Mouse (Mus musculus) stomach, embryonic 16.5 days (tissue): ENCODE measurements at regions not wholly inside any gene's neighbourhood (a gene's known extent, or its start where the extent isn't known, plus 50 kb on each side); places are given as distances from the start of the nearest gene placed in this dataset.

Experiments
- ATAC-seq: fragments of 200-750 bp; cut with Nextera tagmentation; 2 replicates; pipeline ENCODE4 v1.8.0; 2017; ENCODE audit warnings: moderate number of reproducible peaks, moderate TSS enrichment; ENCODE audit not compliant: insufficient read depth, low FRiP score
- H3K27ac ChIP-seq: fragments of 300-500 bp; sonication (generic); 2 replicates; pipeline ENCODE4 v1.5.1; 2014; ENCODE audit warnings: low read length
- H3K27me3 ChIP-seq: fragments of 300-500 bp; sonication (generic); 2 replicates; pipeline ENCODE4 v1.6.1; 2014; ENCODE audit warnings: low read length, control low read depth, mixed read lengths; ENCODE audit not compliant: control insufficient read depth, insufficient read depth
- H3K36me3 ChIP-seq: fragments of 300-500 bp; sonication (generic); 2 replicates; pipeline ENCODE4 v1.6.1; 2014; ENCODE audit warnings: low read length; ENCODE audit not compliant: control insufficient read depth, insufficient read depth
- H3K4me1 ChIP-seq: fragments of 300-500 bp; sonication (generic); 2 replicates; pipeline ENCODE4 v1.6.1; 2014; ENCODE audit warnings: low read length, control low read depth, mixed read lengths; ENCODE audit not compliant: control insufficient read depth, insufficient read depth
- H3K4me2 ChIP-seq: fragments of 300-500 bp; sonication (generic); 2 replicates; pipeline ENCODE4 v1.6.1; 2014; ENCODE audit warnings: low read depth, low read length, mixed read lengths
- H3K4me3 ChIP-seq: fragments of 300-500 bp; sonication (generic); replicated peaks from 2 replicates; pipeline ENCODE4 v1.5.1; 2014; ENCODE audit warnings: mild to moderate bottlenecking, low read length
- H3K9ac ChIP-seq: fragments of 300-500 bp; sonication (generic); 2 replicates; pipeline ENCODE4 v1.6.1; 2014; ENCODE audit warnings: low read length
- H3K9me3 ChIP-seq: fragments of 300-500 bp; sonication (generic); replicated peaks from 2 replicates; pipeline ENCODE4 v1.6.1; 2016; ENCODE audit warnings: low read length, control low read depth; ENCODE audit not compliant: control insufficient read depth
- WGBS: fragments of 180-500 bp; shearing (Covaris S2); extraction: QIAGEN DNeasy Blood & Tissue Kit; methylation state at CpG from one replicate; pipeline ENCODE4 v1.1.7; 2014; 5-methylcytosine and 5-hydroxymethylcytosine counted together

GRCm38 (mm10) chrX:11463955-11464511, 136.4 kb downstream of the H2al1j start:
- H3K27ac ChIP-seq, result no peak overlapping the region
- no peak overlapping the region for H3K4me3 ChIP-seq
- H3K9ac ChIP-seq, result no peak overlapping the region
- H3K4me1 ChIP-seq, result no peaks in the 10 kb centered on the region
- ATAC-seq, result no peak
- WGBS, result 59% methylated on average over 3 of the region's 3 CpGs
- no peaks in the 10 kb centered on the region for H3K9me3 ChIP-seq
- H3K27me3 ChIP-seq, result no peaks in the 10 kb centered on the region; the same call in 1 of the 2 replicates
- H3K4me2 ChIP-seq, result no peak overlapping the region
- no peaks in the 10 kb centered on the region for H3K36me3 ChIP-seq

GRCm38 (mm10) chrX:11466191-11466590, 138.6 kb downstream of the H2al1j start:
- H3K4me1 ChIP-seq, result no peaks in the 10 kb centered on the region
- no peak overlapping the region for H3K27ac ChIP-seq
- H3K27me3 ChIP-seq, result no peaks in the 10 kb centered on the region; the same call in 1 of the 2 replicates
- no peak for ATAC-seq
- no peak overlapping the region for H3K4me3 ChIP-seq
- no peak overlapping the region for H3K4me2 ChIP-seq
- no peaks in the 10 kb centered on the region for H3K9me3 ChIP-seq
- 81% methylated on average over 4 of the region's 4 CpGs for WGBS
- no peak overlapping the region for H3K9ac ChIP-seq
- H3K36me3 ChIP-seq, result no peaks in the 10 kb centered on the region

GRCm38 (mm10) chrX:11479696-11480339, 152.2 kb downstream of the H2al1j start:
- no peak for ATAC-seq
- Histone ChIP-seq H3K4me3 (no peak overlapping the region), H3K36me3 (no peaks in the 10 kb centered on the region), H3K9ac (no peak overlapping the region), H3K4me1 (no peaks in the 10 kb centered on the region), H3K9me3 (no peaks in the 10 kb centered on the region), H3K27ac (no peak overlapping the region), H3K4me2 (no peak overlapping the region), H3K27me3 (no peaks in the 10 kb centered on the region; the same call in 1 of the 2 replicates)
- 69% methylated on average over 16 of the region's 16 CpGs for WGBS

GRCm38 (mm10) chrX:11482141-11482540, 154.5 kb downstream of the H2al1j start:
- Histone ChIP-seq H3K9me3 (no peaks in the 10 kb centered on the region), H3K4me2 (no peak overlapping the region), H3K36me3 (no peaks in the 10 kb centered on the region), H3K4me3 (no peak overlapping the region), H3K27me3 (no peaks in the 10 kb centered on the region; the same call in 1 of the 2 replicates), H3K9ac (no peak overlapping the region), H3K4me1 (0 out of 2 replicates have a peak, but pooled peaks cover 2% of the 10 kb centered on the region), H3K27ac (no peak overlapping the region)
- no peak for ATAC-seq
- WGBS, result 60% methylated on average over 7 of the region's 7 CpGs

- 27% methylated on average over 2 of the region's 2 CpGs for WGBS
- ATAC-seq, result peak; percentile 13; the same call in 1 of the 2 replicates
- Histone ChIP-seq H3K27ac (no peak overlapping the region), H3K9ac (no peak overlapping the region), H3K4me3 (no peak overlapping the region), H3K36me3 (no peaks in the 10 kb centered on the region), H3K27me3 (no peaks in the 10 kb centered on the region), H3K4me2 (no peak overlapping the region), H3K9me3 (no peaks in the 10 kb centered on the region), H3K4me1 (0 out of 2 replicates have a peak, but pooled peaks cover 6% of the 10 kb centered on the region)
These were observed 159.0 kb downstream of the H2al1j start for GRCm38 (mm10) chrX:11486588-11486987.

- H3K36me3 ChIP-seq, result no peaks in the 10 kb centered on the region
- H3K9me3 ChIP-seq, result no peaks in the 10 kb centered on the region
- H3K4me1 ChIP-seq, result peaks cover 11% of the 10 kb centered on the region; the same call in 1 of the 2 replicates
- 45% methylated on average over 5 of the region's 5 CpGs for WGBS
- H3K27ac ChIP-seq, result no peak overlapping the region
- no peak overlapping the region for H3K9ac ChIP-seq
- H3K4me2 ChIP-seq, result no peak overlapping the region
- H3K4me3 ChIP-seq, result no peak overlapping the region
- peaks cover 6% of the 10 kb centered on the region; the same call in 1 of the 2 replicates for H3K27me3 ChIP-seq
- ATAC-seq, result no peak
These were observed 160.3 kb downstream of the H2al1j start for GRCm38 (mm10) chrX:11487876-11488275.

GRCm38 (mm10) chrX:11490146-11490693, 162.6 kb downstream of the H2al1j start:
- no peaks in the 10 kb centered on the region for H3K9me3 ChIP-seq
- H3K36me3 ChIP-seq, result no peaks in the 10 kb centered on the region
- no peak overlapping the region for H3K4me3 ChIP-seq
- H3K4me1 ChIP-seq, result peaks cover 11% of the 10 kb centered on the region; the same call in 1 of the 2 replicates
- peak overlapping the region; percentile 33; the same call in 1 of the 2 replicates for H3K27ac ChIP-seq
- WGBS, result 54% methylated on average over 5 of the region's 5 CpGs
- H3K9ac ChIP-seq, result no peak overlapping the region
- peaks cover 6% of the 10 kb centered on the region; the same call in 1 of the 2 replicates for H3K27me3 ChIP-seq
- no peak for ATAC-seq
- no peak overlapping the region for H3K4me2 ChIP-seq

- Histone ChIP-seq H3K4me2 (no peak overlapping the region), H3K4me3 (no peak overlapping the region), H3K27me3 (peaks cover 6% of the 10 kb centered on the region; the same call in 1 of the 2 replicates), H3K9ac (no peak overlapping the region), H3K36me3 (no peaks in the 10 kb centered on the region), H3K27ac (no peak overlapping the region), H3K9me3 (no peaks in the 10 kb centered on the region), H3K4me1 (peaks cover 11% of the 10 kb centered on the region; the same call in 1 of the 2 replicates)
- WGBS, result 29% methylated on average over 5 of the region's 5 CpGs
- ATAC-seq, result no peak
These were observed 163.6 kb downstream of the H2al1j start for GRCm38 (mm10) chrX:11491235-11491634.
